Mouse (Mus musculus): Measurements from ENCODE around the gene Sebox. TPM values are rescaled to one million over a fixed set of nuclear protein-coding genes. Genes with fewer than 3 reads are reported as not detected.

Sebox gene
- polyA plus RNA-seq, 1 experiment from 2014 or later, result 0.13 TPM

- H3K9me3 ChIP-seq (replicated peaks; ENCODE audit: control insufficient read depth, low read length), result no peaks in the 10 kb centered on the region
- H3K36me3 ChIP-seq (ENCODE audit: control insufficient read depth, insufficient read depth, low read length), result peaks cover 15% of the 10 kb centered on the region
- H3K27ac ChIP-seq (ENCODE audit: low read length), result no peak overlapping the region
- H3K4me2 ChIP-seq (ENCODE audit: low read depth, low read length), result no peak overlapping the region
- ATAC-seq (ENCODE audit: insufficient read depth, low FRiP score), result no peak
- H3K27me3 ChIP-seq (ENCODE audit: control insufficient read depth, insufficient read depth, low read length), result no peaks in the 10 kb centered on the region
- 92% methylated on average over 7 of the region's 7 CpGs for WGBS
- H3K4me1 ChIP-seq (ENCODE audit: control insufficient read depth, insufficient read depth, low read length), result peaks cover 8% of the 10 kb centered on the region
- no peak overlapping the region for H3K9ac ChIP-seq (ENCODE audit: low read length)
- H3K4me3 ChIP-seq (replicated peaks; ENCODE audit: low read length), result no peak overlapping the region
Observed at GRCm38 (mm10) chr11:78544449-78545111, 41.3 kb downstream of the Sebox start.

- no peak for ATAC-seq (ENCODE audit: insufficient read depth, low FRiP score)
- Histone ChIP-seq H3K4me1 (ENCODE audit: control insufficient read depth, insufficient read depth, low read length) (peaks cover 10% of the 10 kb centered on the region), H3K27ac (ENCODE audit: low read length) (no peak overlapping the region), H3K9ac (ENCODE audit: low read length) (no peak overlapping the region), H3K4me2 (ENCODE audit: low read depth, low read length) (no peak overlapping the region), H3K36me3 (ENCODE audit: control insufficient read depth, insufficient read depth, low read length) (peaks cover 13% of the 10 kb centered on the region), H3K27me3 (ENCODE audit: control insufficient read depth, insufficient read depth, low read length) (no peaks in the 10 kb centered on the region), H3K9me3 (replicated peaks; ENCODE audit: control insufficient read depth, low read length) (no peaks in the 10 kb centered on the region), H3K4me3 (replicated peaks; ENCODE audit: low read length) (no peak overlapping the region)
- WGBS, result 49% methylated on average over 8 of the region's 8 CpGs
Observed at GRCm38 (mm10) chr11:78545181-78545580, 41.9 kb downstream of the Sebox start.

GRCm38 (mm10) chr11:78547718-78548460 lies 44.6 kb downstream of the Sebox start:
- no peak for ATAC-seq (ENCODE audit: insufficient read depth, low FRiP score)
- Histone ChIP-seq H3K36me3 (ENCODE audit: control insufficient read depth, insufficient read depth, low read length) (no peaks in the 10 kb centered on the region), H3K27me3 (ENCODE audit: control insufficient read depth, insufficient read depth, low read length) (no peaks in the 10 kb centered on the region), H3K4me2 (ENCODE audit: low read depth, low read length) (no peak overlapping the region), H3K4me3 (replicated peaks; ENCODE audit: low read length) (no peak overlapping the region), H3K9ac (ENCODE audit: low read length) (no peak overlapping the region), H3K4me1 (ENCODE audit: control insufficient read depth, insufficient read depth, low read length) (peaks cover 15% of the 10 kb centered on the region), H3K9me3 (replicated peaks; ENCODE audit: control insufficient read depth, low read length) (no peaks in the 10 kb centered on the region; the same call in 1 of the 2 replicates), H3K27ac (ENCODE audit: low read length) (no peak overlapping the region)
- WGBS, result 83% methylated on average over 2 of the region's 2 CpGs

GRCm38 (mm10) chr11:78549491-78549987 lies 46.3 kb downstream of the Sebox start:
- Histone ChIP-seq H3K27me3 (ENCODE audit: control insufficient read depth, insufficient read depth, low read length) (no peaks in the 10 kb centered on the region), H3K36me3 (ENCODE audit: control insufficient read depth, insufficient read depth, low read length) (no peaks in the 10 kb centered on the region), H3K4me3 (replicated peaks; ENCODE audit: low read length) (peak overlapping the region; percentile 77), H3K9me3 (replicated peaks; ENCODE audit: control insufficient read depth, low read length) (peaks cover 7% of the 10 kb centered on the region; the same call in 1 of the 2 replicates), H3K4me2 (ENCODE audit: low read depth, low read length) (peak overlapping the region; percentile 69), H3K4me1 (ENCODE audit: control insufficient read depth, insufficient read depth, low read length) (peaks cover 15% of the 10 kb centered on the region), H3K27ac (ENCODE audit: low read length) (peak overlapping the region; percentile 84), H3K9ac (ENCODE audit: low read length) (peak overlapping the region; percentile 81)
- WGBS, result 5% methylated on average over 5 of the region's 5 CpGs
- ATAC-seq (ENCODE audit: insufficient read depth, low FRiP score), result no peak

- Histone ChIP-seq H3K9me3 (replicated peaks; ENCODE audit: control insufficient read depth, low read length) (peaks cover 7% of the 10 kb centered on the region; the same call in 1 of the 2 replicates), H3K27ac (ENCODE audit: low read length) (peak within 1 kb of the TSS; percentile 84), H3K36me3 (ENCODE audit: control insufficient read depth, insufficient read depth, low read length) (no peaks in the 10 kb centered on the region), H3K27me3 (ENCODE audit: control insufficient read depth, insufficient read depth, low read length) (no peaks in the 10 kb centered on the region), H3K4me1 (ENCODE audit: control insufficient read depth, insufficient read depth, low read length) (peaks cover 15% of the 10 kb centered on the region), H3K9ac (ENCODE audit: low read length) (peak within 1 kb of the TSS; percentile 81), H3K4me2 (ENCODE audit: low read depth, low read length) (peak within 1 kb of the TSS; percentile 85), H3K4me3 (replicated peaks; ENCODE audit: low read length) (peak within 1 kb of the TSS; percentile 77)
- peak; percentile 100 for ATAC-seq (ENCODE audit: insufficient read depth, low FRiP score)
- whole genome bisulfite sequencing, result under 1% methylated on average over 60 of the region's 60 CpGs
Observed at GRCm38 (mm10) chr11:78550168-78551058, 47.2 kb downstream of the Sebox start, which contains the start of gene Tmem97. Gene Tmem97, minus strand, starts transcription at chr11:78550777.

- peak overlapping the region; percentile 81 for H3K27ac ChIP-seq (ENCODE audit: low read length)
- 0 out of 2 replicates have a peak, but pooled peaks have one; percentile 2 for ATAC-seq (ENCODE audit: insufficient read depth, low FRiP score)
- no peaks in the 10 kb centered on the region for H3K36me3 ChIP-seq (ENCODE audit: control insufficient read depth, insufficient read depth, low read length)
- no peaks in the 10 kb centered on the region for H3K27me3 ChIP-seq (ENCODE audit: control insufficient read depth, insufficient read depth, low read length)
- peaks cover 15% of the 10 kb centered on the region for H3K4me1 ChIP-seq (ENCODE audit: control insufficient read depth, insufficient read depth, low read length)
- H3K4me2 ChIP-seq (ENCODE audit: low read depth, low read length), result peak overlapping the region; percentile 85
- 34% methylated on average over 6 of the region's 6 CpGs for WGBS
- peak overlapping the region; percentile 77 for H3K4me3 ChIP-seq (replicated peaks; ENCODE audit: low read length)
- peaks cover 7% of the 10 kb centered on the region; the same call in 1 of the 2 replicates for H3K9me3 ChIP-seq (replicated peaks; ENCODE audit: control insufficient read depth, low read length)
- peak overlapping the region; percentile 79 for H3K9ac ChIP-seq (ENCODE audit: low read length)
Observed at GRCm38 (mm10) chr11:78551059-78551398, 47.8 kb downstream of the Sebox start.

Other genes with a start within 250 kb of the Sebox start
- 72.4 and 80.3 TPM in 2 replicates for gene 2610507B11Rik, start 241.7 kb upstream of the Sebox start, polyA plus RNA-seq (2015; fragmentation: Nextera tagmentation; extraction: Ambion mirVana)
- gene BC030499, start 212.6 kb upstream of the Sebox start, polyA plus RNA-seq (2015; fragmentation: Nextera tagmentation; extraction: Ambion mirVana), result 0.17 and 0.54 TPM in 2 replicates
- gene Spag5, start 201.9 kb upstream of the Sebox start, polyA plus RNA-seq (2015; fragmentation: Nextera tagmentation; extraction: Ambion mirVana), result 28.9 and 30.7 TPM in 2 replicates
- 25.6 and 37.3 TPM in 2 replicates for gene Aldoc, start 180.5 kb upstream of the Sebox start, polyA plus RNA-seq (2015; fragmentation: Nextera tagmentation; extraction: Ambion mirVana)
- gene Pigs, start 175.0 kb upstream of the Sebox start, polyA plus RNA-seq (2015; fragmentation: Nextera tagmentation; extraction: Ambion mirVana), result 67.4 and 80.9 TPM in 2 replicates
- 24.3 and 27.5 TPM in 2 replicates for gene Unc119, start 160.0 kb upstream of the Sebox start, polyA plus RNA-seq (2015; fragmentation: Nextera tagmentation; extraction: Ambion mirVana)
- 1.6 and 2.7 TPM in 2 replicates for gene Foxn1, start 116.9 kb upstream of the Sebox start, polyA plus RNA-seq (2015; fragmentation: Nextera tagmentation; extraction: Ambion mirVana)
- gene Slc13a2, start 81.2 kb upstream of the Sebox start, polyA plus RNA-seq (2015; fragmentation: Nextera tagmentation; extraction: Ambion mirVana), result 0.25 and 0.56 TPM in 2 replicates
- gene Slc46a1, start 37.8 kb upstream of the Sebox start, polyA plus RNA-seq (2015; fragmentation: Nextera tagmentation; extraction: Ambion mirVana), result 12.0 and 15.9 TPM in 2 replicates
- 2.3 and 2.4 TPM in 2 replicates for gene Sarm1, start 5.7 kb upstream of the Sebox start, polyA plus RNA-seq (2015; fragmentation: Nextera tagmentation; extraction: Ambion mirVana)
- 45.6 and 54.4 TPM in 2 replicates for gene Vtn, start 4.4 kb upstream of the Sebox start, polyA plus RNA-seq (2015; fragmentation: Nextera tagmentation; extraction: Ambion mirVana)
- 38.9 and 43.1 TPM in 2 replicates for gene Tmem199, start 8.7 kb downstream of the Sebox start, polyA plus RNA-seq (2015; fragmentation: Nextera tagmentation; extraction: Ambion mirVana)
- 131 and 136 TPM in 2 replicates for gene Poldip2, start 8.7 kb downstream of the Sebox start, polyA plus RNA-seq (2015; fragmentation: Nextera tagmentation; extraction: Ambion mirVana)
- gene Tnfaip1, start 32.9 kb downstream of the Sebox start, polyA plus RNA-seq (2015; fragmentation: Nextera tagmentation; extraction: Ambion mirVana), result 76.2 and 84.1 TPM in 2 replicates
- 136 and 157 TPM in 2 replicates for gene Ift20, start 32.9 kb downstream of the Sebox start, polyA plus RNA-seq (2015; fragmentation: Nextera tagmentation; extraction: Ambion mirVana)
- 213 and 223 TPM in 2 replicates for gene Tmem97, start 47.3 kb downstream of the Sebox start, polyA plus RNA-seq (2015; fragmentation: Nextera tagmentation; extraction: Ambion mirVana)
- 9.7 and 10.7 TPM in 2 replicates for gene Nlk, start 193.9 kb downstream of the Sebox start, polyA plus RNA-seq (2015; fragmentation: Nextera tagmentation; extraction: Ambion mirVana)
- 31.0 and 32.4 TPM in 2 replicates for gene Ccnq, start 248.3 kb downstream of the Sebox start, polyA plus RNA-seq (2015; fragmentation: Nextera tagmentation; extraction: Ambion mirVana)

Measured in stomach, embryonic 16.5 days (tissue).